Mouse (Mus musculus): ENCODE measurements at regions not wholly inside any gene's neighbourhood (a gene's known extent, or its start where the extent isn't known, plus 50 kb on each side); places are given as distances from the start of the nearest gene placed in this dataset.

DNA sequence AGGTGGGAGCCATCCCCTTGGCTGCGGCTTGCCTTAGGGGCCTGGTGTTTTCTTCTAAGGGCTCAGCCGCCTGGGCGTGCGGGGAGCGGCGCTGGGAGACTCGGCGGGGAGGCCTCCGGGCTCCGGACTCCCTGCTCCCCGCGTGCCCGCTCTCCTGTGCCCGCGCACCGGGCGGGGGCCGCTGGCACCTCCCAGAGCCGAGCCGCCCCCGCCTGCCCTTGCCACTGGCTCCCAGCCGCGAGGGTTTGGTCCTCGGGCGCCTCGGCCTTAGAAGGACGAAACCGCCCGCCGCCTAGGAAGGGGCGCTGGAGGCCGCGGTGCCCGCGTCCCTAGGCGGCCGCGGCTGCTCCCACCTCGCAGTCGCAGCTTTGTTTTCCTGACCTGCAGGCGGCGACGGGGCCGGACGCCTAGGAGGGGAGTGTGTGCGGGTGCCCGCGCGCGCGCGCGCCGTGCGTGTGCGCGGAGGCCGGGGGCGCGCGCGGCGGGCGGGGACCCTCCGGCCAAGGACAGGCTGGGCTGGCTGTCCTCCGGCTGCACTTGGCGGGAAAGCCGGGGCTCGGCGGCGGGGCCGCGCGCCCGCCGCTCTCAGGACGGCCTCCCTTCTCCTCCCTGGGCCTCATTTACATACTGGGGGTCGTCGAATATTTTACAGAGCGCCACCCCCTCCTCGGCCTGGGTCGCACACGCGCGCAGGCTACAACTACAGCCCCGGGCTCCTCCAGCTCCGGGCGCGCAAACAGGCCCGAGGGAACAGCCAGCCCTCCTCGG, 227.1 kb downstream of the Mef2c start:
- peak; percentile 45 for DNase-seq

DNA sequence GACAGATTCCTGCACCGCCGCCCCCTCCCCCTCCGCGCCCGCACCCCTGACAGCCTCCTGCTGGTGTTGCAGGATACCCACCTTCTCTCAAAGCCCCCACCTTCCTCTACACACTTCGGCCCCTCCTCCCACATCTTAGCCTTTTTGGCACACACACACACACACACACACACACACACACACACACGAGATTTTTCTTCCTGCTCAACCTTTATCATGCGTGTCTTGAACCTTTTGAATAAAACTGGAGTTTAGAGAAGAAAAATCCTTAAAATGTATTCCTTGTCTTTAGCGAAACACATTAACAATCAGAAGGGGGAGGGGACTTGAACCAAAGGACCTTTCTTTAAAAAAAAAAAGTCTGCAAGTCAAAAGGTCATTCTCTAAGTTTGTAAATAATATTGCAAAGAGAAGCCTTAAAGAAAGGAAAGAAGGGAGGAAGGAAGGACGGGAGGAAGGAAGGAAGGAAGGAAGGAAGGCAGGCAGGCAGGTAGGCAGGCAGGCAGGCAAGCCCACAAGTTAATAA, 227.7 kb downstream of the Mef2c start:
- no peak for DNase-seq

DNA sequence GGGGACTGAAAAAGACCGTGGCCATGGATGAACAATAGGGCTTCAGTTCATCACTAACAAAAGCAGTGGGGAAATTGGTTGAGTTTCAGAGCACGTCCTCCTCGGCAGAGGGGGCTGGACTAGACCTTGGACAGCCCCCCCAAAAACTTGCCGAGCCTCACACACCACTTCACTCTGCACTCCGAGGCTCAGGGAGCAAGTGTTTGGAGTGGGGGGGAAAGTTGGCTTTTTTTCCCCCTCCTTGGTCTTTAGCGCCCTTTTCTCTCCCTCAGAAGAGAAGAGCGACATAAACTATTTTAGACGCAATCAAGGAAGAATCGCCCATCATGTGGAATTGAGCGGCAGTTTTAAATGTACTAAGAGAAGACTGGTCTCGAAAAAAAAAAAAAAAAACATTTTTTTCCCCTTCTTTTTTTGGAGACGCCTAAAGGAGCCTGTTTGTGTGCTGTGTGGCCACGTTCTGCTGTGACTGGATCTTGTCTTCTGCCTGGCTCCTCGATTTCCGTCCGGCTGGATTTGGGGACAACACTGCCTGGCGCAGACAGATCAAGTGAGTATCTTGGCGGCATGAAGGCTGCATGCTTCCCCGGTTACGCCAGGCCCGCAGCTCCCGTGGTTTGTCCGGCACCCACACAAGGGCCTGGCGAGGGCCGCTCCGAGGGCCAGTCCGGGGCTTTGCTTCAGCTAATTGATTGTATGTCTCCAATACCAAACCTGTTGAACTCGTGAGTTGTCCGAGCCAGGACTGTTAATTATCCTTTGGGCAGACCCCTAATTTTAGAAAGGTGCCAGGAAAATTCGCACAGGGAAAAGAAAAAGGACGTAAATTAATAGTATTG, 228.7 kb downstream of the Mef2c start:
- no peak for DNase-seq

DNA sequence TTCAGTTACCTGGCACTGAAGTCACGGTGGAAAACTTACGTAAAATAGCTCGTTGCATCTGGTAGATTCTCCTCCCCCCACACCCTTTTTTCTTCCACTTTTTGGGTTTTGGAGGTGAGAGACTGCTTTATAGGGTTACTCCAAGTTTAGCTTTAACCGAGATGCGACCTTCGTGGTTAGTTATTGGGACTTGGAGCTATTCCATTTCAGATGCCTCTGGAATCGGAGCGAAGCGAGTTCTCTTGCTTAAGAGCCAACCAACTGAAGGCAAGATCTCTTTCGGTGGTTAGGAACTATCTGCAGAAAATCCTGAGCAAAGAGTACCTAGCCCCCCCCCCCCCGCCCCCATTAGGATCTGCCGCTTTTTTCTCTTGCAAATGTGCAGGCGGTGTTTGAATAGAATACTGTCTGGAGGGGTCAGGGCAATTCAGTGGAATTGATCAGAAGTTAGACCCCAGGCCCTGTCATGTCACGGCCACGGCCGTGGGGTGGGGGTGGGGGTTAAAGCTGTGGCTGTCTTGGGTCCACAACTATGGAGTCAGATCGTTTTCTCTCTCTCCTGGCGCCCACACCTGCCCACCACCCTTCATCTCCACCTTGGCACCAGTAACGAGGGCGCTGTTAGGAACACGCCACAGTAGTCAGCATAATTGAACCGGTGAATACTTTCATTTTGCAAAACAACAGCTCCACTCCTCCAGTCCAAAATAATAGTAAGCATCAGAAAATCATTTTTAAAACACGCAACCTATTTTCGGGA, 229.6 kb downstream of the Mef2c start:
- DNase-seq = no peak

DNA sequence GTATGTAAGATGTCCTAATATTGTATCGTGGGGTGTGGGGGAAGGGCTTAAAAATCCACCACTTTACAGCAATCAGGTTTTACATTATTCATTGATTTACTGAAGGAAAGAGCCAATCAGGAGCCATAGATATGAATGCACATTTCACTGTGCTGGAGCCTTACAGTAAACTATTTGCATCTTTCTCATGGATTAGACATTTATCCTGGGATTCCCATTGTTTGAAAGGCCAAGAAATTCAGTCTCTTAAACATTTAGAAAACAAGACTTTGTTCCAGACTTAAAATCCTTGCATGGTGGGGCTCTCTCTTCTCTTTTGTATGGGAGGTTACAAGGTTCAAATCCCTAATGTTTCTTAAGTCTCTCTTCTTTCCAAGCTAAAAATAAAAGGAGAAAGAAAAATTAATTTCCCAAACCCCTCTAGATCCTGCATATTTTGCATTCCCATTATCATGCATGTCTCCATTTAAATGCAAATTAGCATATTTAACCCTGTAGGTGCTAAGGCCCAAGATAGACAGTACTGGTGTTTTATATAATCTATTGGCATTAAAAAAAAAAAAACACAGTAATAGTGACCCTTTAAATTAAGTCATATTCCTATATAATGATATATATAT, 230.3 kb downstream of the Mef2c start:
- no peak for DNase-seq

DNA sequence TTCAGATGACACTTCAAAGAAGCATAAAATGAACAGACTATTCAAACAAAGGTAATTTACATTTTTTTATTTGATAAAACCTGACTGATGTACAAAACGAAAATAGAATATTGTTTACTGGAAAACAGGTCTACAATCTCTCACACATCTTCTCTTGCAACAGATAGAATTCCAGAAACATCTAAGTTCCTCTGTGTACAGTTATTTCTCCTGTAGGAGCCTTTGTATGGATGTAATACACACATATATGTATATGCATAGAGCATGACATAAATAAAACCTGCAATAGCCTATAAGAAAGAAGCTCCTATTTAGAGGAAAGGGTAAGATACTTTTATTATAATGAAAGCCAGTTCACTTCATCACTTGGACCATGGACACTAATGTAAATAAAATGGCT, 230.8 kb downstream of the Mef2c start:
- DNase-seq = no peak

DNA sequence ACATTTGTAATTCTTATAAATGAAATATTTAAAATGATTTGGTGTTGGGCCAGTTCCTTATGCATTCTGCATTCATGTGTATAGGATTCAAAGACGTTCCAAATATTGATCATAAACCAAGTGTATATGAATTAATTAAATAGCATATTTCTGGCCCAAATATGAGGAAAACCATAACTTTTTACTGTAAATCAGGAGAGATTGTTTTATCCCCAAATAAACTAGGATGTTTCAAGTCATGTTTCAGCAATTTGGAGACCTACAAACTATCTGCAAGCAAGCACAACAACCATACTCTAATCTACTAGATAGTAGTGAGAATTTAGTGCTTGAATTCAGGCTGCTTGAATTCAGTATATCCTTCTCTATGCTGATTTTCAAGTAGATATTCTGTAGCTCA, 231.3 kb downstream of the Mef2c start:
- no peak for DNase-seq

DNA sequence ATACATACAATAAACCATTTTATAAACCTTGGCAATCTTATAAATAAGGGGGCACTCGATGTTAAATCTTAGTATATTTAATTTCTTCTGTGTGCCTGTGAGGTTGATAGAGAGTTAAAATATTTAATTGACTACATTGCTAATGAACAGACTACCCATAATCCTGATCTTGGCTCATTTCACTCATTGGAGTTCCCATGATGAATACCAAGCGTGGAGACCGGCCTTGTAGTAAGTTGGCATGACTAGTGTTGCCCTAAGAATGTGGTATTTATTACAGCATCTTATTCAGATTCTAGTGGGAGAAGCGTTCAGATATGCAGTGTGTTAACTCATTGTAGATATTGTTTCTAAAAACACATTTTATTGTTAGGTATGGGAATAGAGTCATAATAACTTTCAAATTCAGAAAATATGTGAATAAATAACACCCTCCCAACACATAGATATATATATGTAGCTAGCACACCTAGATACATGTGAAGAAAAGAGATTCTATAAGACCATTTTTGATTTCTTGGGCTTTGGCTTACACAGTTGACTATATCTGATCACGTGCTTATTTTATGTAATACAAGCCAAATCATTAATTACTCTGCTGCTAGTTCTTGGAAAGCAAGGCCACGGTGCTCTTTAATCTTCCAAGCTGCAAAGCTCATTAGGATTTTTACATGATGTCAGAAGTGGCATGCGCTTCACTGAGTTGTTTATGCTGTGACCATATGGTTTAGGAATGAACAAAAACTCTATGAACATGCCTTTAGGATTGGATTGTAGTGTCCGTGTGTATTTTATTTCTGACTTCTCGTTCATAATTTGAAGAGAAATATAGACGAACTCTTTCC, 232.0 kb downstream of the Mef2c start:
- DNase-seq = no peak

DNA sequence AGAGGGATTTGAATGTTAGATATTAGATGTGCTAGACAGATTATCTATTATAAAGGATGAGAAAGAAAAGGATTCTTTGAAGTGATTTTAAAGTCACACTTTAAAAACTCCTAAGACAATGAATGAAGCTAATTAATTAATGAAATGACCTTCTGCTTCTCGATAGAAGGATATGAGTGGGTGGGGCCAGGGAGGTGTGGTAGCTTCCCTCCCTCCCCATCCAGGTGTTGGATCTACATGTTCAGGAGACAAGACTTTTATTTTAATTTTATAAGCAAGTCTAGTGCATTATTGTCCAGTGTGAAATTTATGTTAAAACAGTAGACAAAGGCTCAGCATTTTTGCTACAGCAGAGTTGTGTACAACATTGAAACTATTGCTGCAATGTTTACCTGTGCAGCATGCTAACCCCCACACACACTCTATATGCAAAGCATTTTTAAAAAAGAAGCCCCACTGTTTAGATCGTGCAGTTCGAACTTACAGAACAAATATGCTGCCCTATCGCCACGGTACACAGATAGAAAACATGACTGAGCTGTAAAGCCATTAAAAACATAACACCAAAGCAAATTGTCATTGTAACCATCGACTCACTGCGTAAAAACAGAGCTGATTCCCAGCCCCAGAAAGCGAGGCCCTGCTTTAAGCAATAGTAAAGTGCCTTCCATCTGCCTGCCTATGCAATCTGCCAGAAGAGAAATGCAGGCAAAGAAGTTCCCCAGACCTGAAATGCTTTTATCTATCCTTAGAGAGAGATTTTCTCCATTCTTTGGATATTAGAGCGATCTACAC, 233.4 kb downstream of the Mef2c start:
- no peak for DNase-seq

DNA sequence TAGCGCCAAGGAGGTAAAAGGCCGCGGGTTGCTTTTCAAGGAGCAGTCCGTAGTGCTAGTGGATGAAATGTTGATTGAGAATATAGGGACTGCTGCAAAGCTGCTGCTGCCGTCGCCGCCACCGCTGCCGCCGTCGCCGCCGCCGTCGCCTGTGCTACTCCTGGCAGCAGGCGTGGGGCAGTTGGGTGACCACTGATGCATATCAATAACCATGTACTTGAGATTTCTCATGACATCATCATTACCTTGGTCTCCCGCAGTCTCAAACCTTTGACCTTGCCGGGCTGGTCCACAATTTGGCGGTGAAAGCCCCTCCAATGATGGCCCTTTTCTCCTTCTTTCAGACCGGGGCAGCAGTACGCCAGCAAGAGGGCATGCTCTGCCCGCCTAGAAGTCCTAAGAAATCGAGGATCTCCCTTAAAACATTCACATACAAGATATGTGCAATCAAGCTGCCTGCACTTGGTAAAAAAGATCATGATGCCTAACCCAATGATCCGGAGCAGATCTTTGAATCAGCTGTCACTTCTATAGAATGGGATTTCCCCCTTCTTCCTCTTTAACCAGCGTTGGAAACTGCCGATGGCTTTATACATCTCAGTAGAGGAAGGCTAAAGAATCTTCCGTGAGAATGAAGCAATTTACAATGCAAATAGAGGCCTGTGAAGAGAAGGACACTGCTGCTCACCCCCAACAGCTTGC, 234.1 kb downstream of the Mef2c start:
- no peak for DNase-seq

DNA sequence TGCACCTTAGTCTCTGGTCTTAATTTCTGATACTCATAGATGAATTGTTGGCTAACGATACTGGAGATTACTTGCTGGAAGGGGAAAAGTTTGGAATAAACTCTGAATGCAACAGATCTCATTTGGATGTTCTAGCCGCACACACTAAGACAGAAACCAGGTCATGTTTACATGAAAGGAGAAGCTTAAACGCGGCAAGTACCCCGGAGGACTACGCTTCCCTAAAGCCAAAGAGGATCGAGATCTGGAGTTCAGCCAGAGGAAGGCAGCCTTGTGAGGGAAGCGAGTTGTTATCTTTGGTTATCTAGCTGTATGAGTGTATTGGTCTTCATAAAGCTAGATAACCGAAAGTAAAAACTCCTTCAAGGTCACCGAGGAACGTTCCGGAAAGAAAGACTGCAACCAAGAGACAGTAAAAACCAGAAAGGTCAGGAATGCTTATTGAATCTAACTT, 234.7 kb downstream of the Mef2c start:
- no peak for DNase-seq

DNA sequence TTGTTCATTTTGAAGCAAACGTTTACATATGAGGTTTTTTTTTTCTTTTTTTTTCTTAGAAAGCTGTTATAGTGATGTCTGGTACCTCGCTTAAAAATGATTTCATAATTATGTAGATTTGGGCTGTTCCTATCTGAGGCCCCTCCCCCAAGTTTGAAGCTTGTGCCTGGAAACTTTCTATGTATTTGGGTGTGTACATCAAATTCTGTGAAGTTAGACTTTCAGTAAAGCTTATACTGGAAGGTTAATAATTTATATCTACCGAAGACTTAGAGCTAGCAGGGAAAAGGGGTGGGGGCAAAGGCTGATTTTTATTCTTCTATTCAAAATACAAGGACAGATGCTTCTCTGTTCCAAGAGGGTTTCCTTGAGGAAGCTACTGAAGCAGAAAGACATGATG, 235.3 kb downstream of the Mef2c start:
- DNase-seq = no peak

DNA sequence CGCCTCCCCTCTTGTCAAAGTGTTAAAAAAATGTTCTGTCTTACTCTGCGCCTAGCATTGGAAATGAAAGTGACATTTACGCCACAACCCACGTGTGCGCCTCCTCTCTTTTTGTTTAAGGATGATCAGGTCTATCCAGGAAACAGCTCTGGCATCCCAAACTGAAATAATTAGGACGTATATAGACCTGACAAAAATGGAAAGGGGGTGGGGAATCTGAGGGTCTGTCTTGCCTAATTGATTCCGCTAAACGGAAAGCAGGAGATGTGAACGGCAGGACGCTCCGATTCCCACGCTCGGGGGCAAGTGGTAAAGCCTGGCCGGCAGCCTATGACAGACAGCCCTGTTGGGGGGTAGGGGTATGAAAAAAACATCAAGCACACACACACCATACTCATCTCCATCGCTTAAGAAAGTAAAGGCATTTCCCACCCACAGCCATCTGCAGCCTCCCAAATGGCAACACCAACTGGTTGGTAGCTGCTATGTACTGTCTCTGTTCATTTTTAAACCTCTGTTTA, 235.8 kb downstream of the Mef2c start:
- no peak for DNase-seq

DNA sequence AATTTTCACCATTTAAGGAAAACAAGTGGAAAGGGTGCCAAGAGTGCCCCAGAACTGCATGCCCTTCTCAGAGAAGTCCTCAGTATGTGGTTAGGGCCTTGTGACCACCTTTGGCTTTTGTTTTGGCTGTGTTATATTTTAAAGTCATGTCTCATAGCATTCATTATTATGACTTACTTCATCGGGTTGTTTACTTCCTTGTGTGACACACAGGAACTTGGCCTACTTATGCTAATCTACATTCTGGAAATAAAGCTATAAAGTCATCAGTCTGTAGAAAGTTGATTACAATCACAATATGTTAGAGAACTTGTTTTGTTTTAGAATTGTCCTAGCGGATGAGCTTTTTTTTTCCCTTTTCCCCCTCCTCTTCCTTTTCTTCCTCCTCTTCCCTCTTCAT, 236.3 kb downstream of the Mef2c start:
- DNase-seq = no peak

DNA sequence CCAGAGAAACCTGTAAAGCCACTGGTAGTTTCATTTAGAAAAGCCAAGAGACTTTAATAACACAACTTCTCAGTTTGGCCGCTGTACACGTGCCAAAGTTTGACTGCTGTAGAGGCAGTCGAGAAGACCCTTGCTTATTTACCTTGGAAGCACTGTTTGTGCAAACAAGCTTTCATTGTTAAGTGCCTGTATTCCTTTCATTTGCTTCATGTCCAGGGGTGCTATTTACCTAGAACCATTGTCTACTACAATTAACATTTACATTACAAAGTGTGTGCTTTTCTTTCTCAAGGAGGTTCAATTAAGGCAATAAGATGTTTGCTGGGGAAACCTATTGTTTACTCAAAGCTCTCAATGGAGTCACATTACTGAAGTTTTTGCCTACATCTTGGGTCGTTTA, 236.9 kb downstream of the Mef2c start:
- DNase-seq = no peak

DNA sequence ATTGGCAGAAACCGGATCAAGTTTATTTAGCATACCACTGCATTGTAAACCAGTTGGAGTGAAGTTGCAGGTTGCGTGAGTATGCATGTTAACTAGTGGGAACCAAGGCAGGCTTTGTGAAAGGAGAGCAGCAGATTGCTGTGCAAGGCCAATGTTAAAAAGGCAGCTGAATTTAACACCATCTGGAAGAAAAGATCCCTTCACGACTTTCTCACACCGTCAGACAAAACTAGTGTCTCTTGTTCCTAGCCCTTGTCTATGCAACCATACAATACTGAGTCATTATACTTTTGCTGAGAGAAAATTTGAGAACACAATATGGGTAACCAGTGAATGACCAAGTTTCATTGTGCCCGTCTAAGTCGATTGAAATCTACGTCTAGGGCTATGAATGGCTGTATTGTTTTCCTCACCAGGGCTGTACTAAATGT, 237.8 kb downstream of the Mef2c start:
- DNase-seq = no peak

DNA sequence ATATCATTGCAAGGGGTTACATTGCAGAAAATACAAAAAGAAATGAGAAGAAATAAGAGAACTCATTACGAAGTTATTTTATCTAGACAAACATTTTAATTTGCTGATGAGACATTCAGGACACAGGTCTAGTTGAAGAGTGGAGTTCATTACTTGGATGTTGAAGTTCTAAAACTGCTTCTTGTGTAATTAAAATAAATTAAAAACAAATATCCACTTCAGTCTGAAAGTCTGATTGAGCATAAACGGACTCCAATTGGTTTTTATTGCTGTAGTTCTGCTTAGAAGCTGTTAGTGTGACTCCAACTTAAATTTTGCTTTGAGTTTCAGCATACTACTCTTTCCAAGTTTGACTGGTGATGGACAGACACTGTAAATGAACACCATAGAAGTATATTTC, 238.3 kb downstream of the Mef2c start:
- no peak for DNase-seq

DNA sequence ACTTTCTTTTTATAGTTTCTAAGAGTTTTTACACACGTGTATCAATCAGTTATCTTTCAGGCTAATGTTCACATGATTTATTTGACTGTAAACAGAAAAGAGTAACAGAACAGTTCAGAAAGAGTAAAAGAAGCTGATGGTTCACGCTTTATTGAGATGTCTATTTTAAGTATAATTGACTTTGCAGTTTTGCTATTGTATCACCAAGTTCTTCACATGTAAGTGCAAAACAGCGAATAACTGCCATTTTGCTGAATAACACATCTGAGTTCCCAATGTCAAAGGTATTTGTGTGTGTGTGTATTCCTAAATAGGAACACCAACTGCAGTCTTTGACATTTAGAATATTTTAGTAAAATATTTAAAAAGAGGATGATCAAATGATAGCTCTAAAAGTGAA, 238.7 kb downstream of the Mef2c start:
- DNase-seq = no peak

DNA sequence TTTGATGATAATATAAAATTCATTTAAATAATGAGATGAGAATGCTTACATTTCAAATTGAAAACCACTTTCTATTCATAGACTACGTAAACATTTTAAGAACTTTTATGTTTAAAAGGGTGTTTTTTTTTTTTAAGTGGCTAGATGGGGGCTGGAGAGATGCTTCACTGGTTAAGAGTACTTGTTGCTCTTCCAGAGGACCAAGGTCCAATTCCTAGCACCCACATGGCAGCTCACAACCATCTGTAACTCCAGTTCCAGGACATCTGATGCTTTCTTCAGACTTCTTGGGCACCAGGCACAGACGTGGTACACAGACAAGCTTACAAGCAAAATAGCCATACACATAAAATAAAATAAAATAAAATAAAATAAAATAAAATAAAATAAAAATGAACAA, 239.5 kb downstream of the Mef2c start:
- DNase-seq = no peak

Measured in gastrocnemius, postnatal 10 days (tissue).